Mouse (Mus musculus) kidney, adult 2 months (tissue): ENCODE results near the gene Dtnbp1. TPM values are rescaled to one million over a fixed set of nuclear protein-coding genes. Genes with fewer than 3 reads are reported as not detected.

Source experiments
- DNase-seq: peaks from one replicate; pipeline ENCODE4 v3.0.0; 2021
- H3K27ac ChIP-seq: fragments of 200-500 bp; 2 replicates; pipeline ENCODE4 v1.5.1; 2012; ENCODE audit warnings: low read depth, low read length, control low read depth, inconsistent platforms; ENCODE audit not compliant: insufficient read depth
- H3K27me3 ChIP-seq: fragments of 200-500 bp; replicated peaks from 2 replicates; pipeline ENCODE4 v1.6.1; 2012; ENCODE audit warnings: mild to moderate bottlenecking, moderate library complexity, low read length, inconsistent platforms; ENCODE audit not compliant: control insufficient read depth, insufficient read depth
- H3K36me3 ChIP-seq: fragments of 200-500 bp; 2 replicates; pipeline ENCODE4 v1.6.1; 2012; ENCODE audit warnings: mild to moderate bottlenecking, moderate library complexity, low read length, inconsistent platforms; ENCODE audit not compliant: control insufficient read depth, insufficient read depth
- H3K4me1 ChIP-seq: fragments of 200-500 bp; 2 replicates; pipeline ENCODE4 v1.6.1; 2011; ENCODE audit warnings: low read length; ENCODE audit not compliant: control insufficient read depth, insufficient read depth
- H3K4me3 ChIP-seq: fragments of 200-500 bp; 2 replicates; pipeline ENCODE4 v1.5.1; 2011; ENCODE audit warnings: mild to moderate bottlenecking, low read depth, low read length, control low read depth; ENCODE audit not compliant: insufficient read depth
- CTCF ChIP-seq: fragments of 200-500 bp; conservative IDR thresholded peaks from 2 replicates; pipeline ENCODE4 v1.5.1; 2011; ENCODE audit warnings: low read depth, mild to moderate bottlenecking, control low read depth, low read length, moderate library complexity, mixed read lengths; ENCODE audit not compliant: insufficient read depth, insufficient read length
- POLR2A ChIP-seq: fragments of 200-500 bp; IDR thresholded peaks from one replicate; pipeline ENCODE4 v1.6.1; 2011; ENCODE audit warnings: low read depth, low read length, control low read depth
- WGBS: fragments of 180-500 bp; shearing (Covaris S2); methylation state at CpG from one replicate; pipeline ENCODE4 v1.1.7; 2018; 5-methylcytosine and 5-hydroxymethylcytosine counted together
- polyA plus RNA-seq: library from polyadenylated mRNA; depleted of rRNA; stranded (reverse); fragments of >200 nt; gene quantifications from 2 replicates; pipeline ENCODE4 v1.2.3, GENCODE M21; 2012

The Dtnbp1 gene
- polyA plus RNA-seq, 1 experiment, result 149 TPM

GRCm38 (mm10) chr13:44915945-44916344 is 86.0 kb downstream of the Dtnbp1 start:
- no peak for DNase-seq
- 44% methylated on average over 4 of the region's 4 CpGs for WGBS
- H3K27me3 ChIP-seq, result no peaks in the 10 kb centered on the region
- no peak overlapping the region for H3K4me3 ChIP-seq
- TF ChIP-seq POLR2A (no peak), CTCF (peak; percentile 35; the same call in 1 of the 2 replicates)
- no peak overlapping the region for H3K27ac ChIP-seq
- H3K36me3 ChIP-seq, result no peaks in the 10 kb centered on the region; the same call in none of the 2 replicates
- H3K4me1 ChIP-seq, result peaks cover 2% of the 10 kb centered on the region; the same call in 1 of the 2 replicates

GRCm38 (mm10) chr13:44915382-44915781 is 86.6 kb downstream of the Dtnbp1 start:
- TF ChIP-seq POLR2A, result no peak
- TF ChIP-seq CTCF, result no peak
- H3K4me3 ChIP-seq, result no peak overlapping the region
- no peak for DNase-seq
- no peak overlapping the region for H3K27ac ChIP-seq
- H3K4me1 ChIP-seq, result peaks cover 2% of the 10 kb centered on the region; the same call in 1 of the 2 replicates
- 90% methylated on average over 5 of the region's 5 CpGs for WGBS
- H3K36me3 ChIP-seq, result no peaks in the 10 kb centered on the region; the same call in none of the 2 replicates
- no peaks in the 10 kb centered on the region for H3K27me3 ChIP-seq

GRCm38 (mm10) chr13:44913560-44913959 is 88.4 kb downstream of the Dtnbp1 start:
- Histone ChIP-seq H3K4me3 (no peak overlapping the region), H3K27ac (no peak overlapping the region), H3K27me3 (no peaks in the 10 kb centered on the region), H3K36me3 (peaks cover 2% of the 10 kb centered on the region), H3K4me1 (peaks cover 6% of the 10 kb centered on the region; the same call in 1 of the 2 replicates)
- DNase-seq, result peak; percentile 83
- WGBS, result 39% methylated on average over 7 of the region's 7 CpGs
- TF ChIP-seq POLR2A (no peak), CTCF (no peak; the same call in 1 of the 2 replicates)

- Histone ChIP-seq H3K4me1 (peaks cover 11% of the 10 kb centered on the region), H3K27ac (no peak overlapping the region), H3K27me3 (no peaks in the 10 kb centered on the region), H3K36me3 (peaks cover 2% of the 10 kb centered on the region), H3K4me3 (no peak overlapping the region)
- 53% methylated on average over 2 of the region's 2 CpGs for WGBS
- peak; percentile 79 for DNase-seq
- TF ChIP-seq POLR2A (no peak), CTCF (no peak)
These were observed 89.1 kb downstream of the Dtnbp1 start for GRCm38 (mm10) chr13:44912851-44913250.

- no peak for DNase-seq
- 56% methylated on average over 1 of the region's 1 CpGs for WGBS
- Histone ChIP-seq H3K4me3 (no peak overlapping the region), H3K4me1 (peaks cover 32% of the 10 kb centered on the region), H3K27ac (no peak overlapping the region), H3K27me3 (no peaks in the 10 kb centered on the region), H3K36me3 (peaks cover 5% of the 10 kb centered on the region; the same call in 1 of the 2 replicates)
- TF ChIP-seq POLR2A (no peak), CTCF (no peak)
These were observed 93.2 kb downstream of the Dtnbp1 start for GRCm38 (mm10) chr13:44908790-44909189.

- H3K27ac ChIP-seq, result 0 out of 2 replicates have a peak overlapping the region, but pooled peaks have one; percentile 2
- WGBS, result 3% methylated on average over 6 of the region's 6 CpGs
- peaks cover 5% of the 10 kb centered on the region; the same call in 1 of the 2 replicates for H3K36me3 ChIP-seq
- H3K4me1 ChIP-seq, result peaks cover 32% of the 10 kb centered on the region
- no peak overlapping the region for H3K4me3 ChIP-seq
- peak; percentile 92 for DNase-seq
- TF ChIP-seq CTCF (no peak), POLR2A (no peak)
- H3K27me3 ChIP-seq, result no peaks in the 10 kb centered on the region
These were observed 94.2 kb downstream of the Dtnbp1 start for GRCm38 (mm10) chr13:44907702-44908101.

GRCm38 (mm10) chr13:44906141-44906540 is 95.8 kb downstream of the Dtnbp1 start:
- Histone ChIP-seq H3K27ac (peak overlapping the region; percentile 79), H3K4me3 (0 out of 2 replicates have a peak overlapping the region, but pooled peaks have one; percentile 14), H3K27me3 (no peaks in the 10 kb centered on the region), H3K36me3 (peaks cover 5% of the 10 kb centered on the region; the same call in 1 of the 2 replicates), H3K4me1 (peaks cover 30% of the 10 kb centered on the region)
- DNase-seq, result peak; percentile 82
- TF ChIP-seq CTCF (no peak), POLR2A (no peak)
- WGBS, result 59% methylated on average over 11 of the region's 11 CpGs
